Mouse (Mus musculus) myocyte (in vitro differentiated cells): ENCODE data around the gene Havcr1. TPM values are rescaled to one million over a fixed set of nuclear protein-coding genes. Genes with fewer than 3 reads are reported as not detected.
"Not testable (repeated sequence)": the region's sequence is repeated elsewhere in the genome, so short reads cannot be mapped to it uniquely, and the experiment has no call there.

Experiments
- H3K27me3 ChIP-seq: one replicate; pipeline ENCODE4 v1.6.1; 2011; ENCODE audit not compliant: control insufficient read depth, insufficient read depth, insufficient read length
- H3K36me3 ChIP-seq: one replicate; pipeline ENCODE4 v1.6.1; 2011; ENCODE audit not compliant: control insufficient read depth, insufficient read depth
- H3K4me2 ChIP-seq: one replicate; pipeline ENCODE4 v1.6.1; 2011; ENCODE audit warnings: low read depth, control low read depth
- H3K4me3 ChIP-seq: one replicate; pipeline ENCODE4 v1.5.1; 2011; ENCODE audit warnings: mild to moderate bottlenecking, control low read depth, moderate library complexity
- H3K79me2 ChIP-seq: one replicate; pipeline ENCODE4 v1.6.1; 2011; ENCODE audit not compliant: control insufficient read depth, insufficient read depth
- H3ac ChIP-seq: one replicate; pipeline ENCODE4 v1.6.1; 2011; ENCODE audit not compliant: control insufficient read depth, insufficient read length
- CEBPB ChIP-seq: IDR thresholded peaks from 2 replicates; pipeline ENCODE4 v1.6.1; 2011; ENCODE audit warnings: mild to moderate bottlenecking, moderate library complexity; ENCODE audit not compliant: poor library complexity, insufficient read depth, severe bottlenecking
- E2F4 ChIP-seq: IDR thresholded peaks from one replicate; pipeline ENCODE4 v1.6.1; 2011; ENCODE audit warnings: mild to moderate bottlenecking, control low read depth, moderate library complexity; ENCODE audit not compliant: insufficient read depth
- MAX ChIP-seq: IDR thresholded peaks from one replicate; pipeline ENCODE4 v1.6.1; 2011; ENCODE audit warnings: low read depth, mild to moderate bottlenecking, control low read depth
- MYOD1 ChIP-seq, 3 experiments: IDR thresholded peaks; one replicate each; pipeline ENCODE4 v1.6.1; 2011; ENCODE audit warnings: control low read depth in 2 of 3, low read depth in 2 of 3, mild to moderate bottlenecking in 2 of 3, moderate library complexity in 1 of 3; ENCODE audit not compliant: insufficient read length in 2 of 3, control insufficient read depth in 1 of 3
- MYOG ChIP-seq, 3 experiments: IDR thresholded peaks; one replicate each; pipeline ENCODE4 v1.6.1; 2011; ENCODE audit warnings: control low read depth in 2 of 3, low read depth in 2 of 3, mild to moderate bottlenecking in 2 of 3; ENCODE audit not compliant: insufficient read length in 2 of 3, control insufficient read depth in 1 of 3, insufficient read depth in 1 of 3
- POLR2A ChIP-seq: IDR thresholded peaks from one replicate; pipeline ENCODE4 v1.6.1; 2011; ENCODE audit warnings: low read depth, mild to moderate bottlenecking, control low read depth, moderate library complexity; ENCODE audit not compliant: insufficient read length
- POLR2AphosphoS2 ChIP-seq: IDR thresholded peaks from one replicate; pipeline ENCODE4 v1.6.1; 2011; ENCODE audit warnings: low read depth, control low read depth; ENCODE audit not compliant: insufficient read length
- REST ChIP-seq: IDR thresholded peaks from one replicate; pipeline ENCODE4 v1.6.1; 2011; ENCODE audit warnings: mild to moderate bottlenecking, control low read depth, moderate library complexity; ENCODE audit not compliant: insufficient read depth, insufficient read length
- SRF ChIP-seq: IDR thresholded peaks from one replicate; pipeline ENCODE4 v1.6.1; 2011; ENCODE audit warnings: low read depth; ENCODE audit not compliant: control insufficient read depth, insufficient read length
- TCF12 ChIP-seq: IDR thresholded peaks from one replicate; pipeline ENCODE4 v1.6.1; 2011; ENCODE audit warnings: mild to moderate bottlenecking, control low read depth; ENCODE audit not compliant: poor library complexity, insufficient read depth, severe bottlenecking
- TCF3 ChIP-seq: IDR thresholded peaks from one replicate; pipeline ENCODE4 v1.6.1; 2011; ENCODE audit warnings: low read depth, control low read depth; ENCODE audit not compliant: insufficient read length
- USF1 ChIP-seq: IDR thresholded peaks from one replicate; pipeline ENCODE4 v1.6.1; 2011; ENCODE audit warnings: low read depth, mild to moderate bottlenecking, control low read depth, moderate library complexity
- polyA plus RNA-seq: library from polyadenylated mRNA; unstranded; fragments of >200 nt; fragmentation: generic; extraction: Trizol; gene quantifications from one replicate; pipeline ENCODE4 v1.2.1, GENCODE M21; 2012; ENCODE audit warnings: missing spikeins

Havcr1 gene
- polyA plus RNA-seq: not detected

GRCm38 (mm10) chr11:46735076-46735475 lies at the start of gene Havcr1:
Gene Havcr1, plus strand, starts transcription at chr11:46735080.
- H3K27me3 ChIP-seq, H3K79me2 ChIP-seq, H3ac ChIP-seq, H3K36me3 ChIP-seq, H3K4me3 ChIP-seq, H3K4me2 ChIP-seq: not testable (repeated sequence)

- H3K36me3 ChIP-seq: no peaks in the 10 kb centered on the region
- H3K79me2 ChIP-seq: no peaks in the 10 kb centered on the region
These were observed 44.7 kb upstream of the Havcr1 start for GRCm38 (mm10) chr11:46690136-46690535.

GRCm38 (mm10) chr11:46695849-46696248 lies 39.0 kb upstream of the Havcr1 start:
- not testable (repeated sequence) for H3K4me2 ChIP-seq, H3K27me3 ChIP-seq, H3K4me3 ChIP-seq, H3K36me3 ChIP-seq, H3ac ChIP-seq, H3K79me2 ChIP-seq

More at GRCm38 (mm10) chr11:46690136-46690535, 44.7 kb upstream of the Havcr1 start:
- H3K4me3 ChIP-seq: no peak overlapping the region
- no peak for TF ChIP-seq POLR2AphosphoS2
- no peak for TF ChIP-seq MYOD1 (IDR thresholded peaks at IDR 0.05; ENCODE audit: control insufficient read depth in 1 of 3, insufficient read length in 2 of 3, low read depth in 2 of 3)
- TF ChIP-seq TCF3: no peak
- TF ChIP-seq MAX: no peak
- no peak for TF ChIP-seq POLR2A
- no peak for TF ChIP-seq USF1
- TF ChIP-seq REST: no peak
- no peak for TF ChIP-seq SRF
- no peak for TF ChIP-seq CEBPB
- no peak overlapping the region for H3ac ChIP-seq
- no peaks in the 10 kb centered on the region for H3K27me3 ChIP-seq
- H3K4me2 ChIP-seq: no peak overlapping the region

GRCm38 (mm10) chr11:46697433-46698277 lies 37.2 kb upstream of the Havcr1 start:
- H3ac ChIP-seq: no peak overlapping the region
- H3K4me3 ChIP-seq: no peak overlapping the region
- no peak overlapping the region for H3K4me2 ChIP-seq
- H3K27me3 ChIP-seq: no peaks in the 10 kb centered on the region
- no peak for TF ChIP-seq SRF
- TF ChIP-seq POLR2A: no peak
- TF ChIP-seq POLR2AphosphoS2: no peak
- no peak for TF ChIP-seq MYOG (IDR thresholded peaks at IDR 0.05; ENCODE audit: control insufficient read depth in 1 of 3, insufficient read depth in 1 of 3, insufficient read length in 2 of 3, low read depth in 2 of 3)
- TF ChIP-seq CEBPB: no peak
- no peak for TF ChIP-seq MYOD1 (IDR thresholded peaks at IDR 0.05; ENCODE audit: control insufficient read depth in 1 of 3, insufficient read length in 2 of 3, low read depth in 2 of 3)
- no peak for TF ChIP-seq USF1
- no peak for TF ChIP-seq E2F4
- TF ChIP-seq TCF3: no peak
- H3K79me2 ChIP-seq: no peaks in the 10 kb centered on the region
- no peaks in the 10 kb centered on the region for H3K36me3 ChIP-seq

GRCm38 (mm10) chr11:46698278-46698655 lies 36.6 kb upstream of the Havcr1 start:
- no peak overlapping the region for H3K4me2 ChIP-seq
- TF ChIP-seq REST (no peak), USF1 (no peak), SRF (no peak), MYOD1 (IDR thresholded peaks at IDR 0.05; ENCODE audit: control insufficient read depth in 1 of 3, insufficient read length in 2 of 3, low read depth in 2 of 3) (no peak), CEBPB (no peak), MAX (no peak), TCF3 (no peak), MYOG (IDR thresholded peaks at IDR 0.05; ENCODE audit: control insufficient read depth in 1 of 3, insufficient read depth in 1 of 3, insufficient read length in 2 of 3, low read depth in 2 of 3) (no peak), E2F4 (no peak), TCF12 (no peak), POLR2A (no peak)
- H3ac ChIP-seq: no peak overlapping the region

More at GRCm38 (mm10) chr11:46698278-46698655, 36.6 kb upstream of the Havcr1 start:
- no peaks in the 10 kb centered on the region for H3K27me3 ChIP-seq
- no peaks in the 10 kb centered on the region for H3K36me3 ChIP-seq
- H3K4me3 ChIP-seq: no peak overlapping the region
- no peaks in the 10 kb centered on the region for H3K79me2 ChIP-seq
